Comparison of ENCODE assay signal across 27 mouse cellular contexts in genomic region chr14:33035386-33035785, GRCm38 (mm10). TPM values are rescaled to one million over a fixed set of nuclear protein-coding genes. Genes with fewer than 3 reads are reported as not detected.
DNase-seq lines count a peak whose midpoint lies in the region; ATAC-seq and TF ChIP-seq lines count a peak whose summit lies in the region.
"Had no signal": no experiment of that assay in that cellular context is flagged by ENCODE, and none has a peak within 500 bp of the region (broad histone marks: within the 10 kb centered on the region; RNA-seq: fewer than 3 reads in every experiment).

No protein-coding gene starts in this region.

- no peaks in the 10 kb centered on the region; the same call in 1 of the 2 replicates for H3K4me1 ChIP-seq in kidney, adult 2 months (ENCODE audit: control insufficient read depth, insufficient read depth, low read length)
- no peaks in the 10 kb centered on the region for H3K4me1 ChIP-seq in kidney, embryonic 15.5 days
- H3K4me1 ChIP-seq in kidney, postnatal 0 days (replicated peaks; ENCODE audit: insufficient read depth, low read length) = no peaks in the 10 kb centered on the region
- H3K4me1 ChIP-seq: forebrain, embryonic 15.5 days; hindbrain, embryonic 12.5 days; hindbrain, embryonic 15.5 days had no signal

- no peak overlapping the region for H3K27ac ChIP-seq in kidney, adult 2 months (ENCODE audit: insufficient read depth, low read depth, low read length)
- H3K27ac ChIP-seq in kidney, embryonic 15.5 days = no peak overlapping the region
- H3K27ac ChIP-seq in kidney, postnatal 0 days = no peak overlapping the region
- H3K27ac ChIP-seq: embryonic facial prominence, embryonic 10.5 days; embryonic facial prominence, embryonic 13.5 days; forebrain, embryonic 12.5 days; forebrain, embryonic 15.5 days; hindbrain, embryonic 12.5 days; hindbrain, embryonic 15.5 days had no signal

- no peak overlapping the region for H3K4me2 ChIP-seq in kidney, embryonic 15.5 days
- H3K4me2 ChIP-seq in kidney, postnatal 0 days (ENCODE audit: low read length) = no peak overlapping the region
- H3K4me2 ChIP-seq: embryonic facial prominence, embryonic 13.5 days; forebrain, embryonic 12.5 days; forebrain, embryonic 15.5 days; heart, embryonic 11.5 days; hindbrain, embryonic 12.5 days; hindbrain, embryonic 15.5 days had no signal

- DNase-seq in kidney, adult 2 months = peak; percentile 57
- peak; percentile 26 to 41 for DNase-seq in kidney, adult 8-10 months
- DNase-seq in kidney, postnatal 0 days (ENCODE audit: low spot score) = peak; percentile 12
- peak; percentile 20 to 26 for DNase-seq in kidney, postnatal 36 days
- no peak for DNase-seq in urinary bladder, postnatal 10 days (ENCODE audit: low spot score)
- DNase-seq in cerebellum, adult 8-10 months = no peak
- DNase-seq in adipocyte (ENCODE audit: low spot score) = no peak
- DNase-seq: adrenal gland, postnatal 10 days; adrenal gland, postnatal 36 days; cerebellum, adult 2 months; cerebellum, postnatal 10 days; cerebellum, postnatal 36 days; embryo, embryonic 11 days; gastrocnemius, postnatal 10 days; heart, adult 11 months had no signal

- H3K27me3 ChIP-seq in kidney, adult 2 months (replicated peaks; ENCODE audit: control insufficient read depth, insufficient read depth, low read length) = no peaks in the 10 kb centered on the region
- H3K27me3 ChIP-seq in kidney, embryonic 15.5 days = peaks cover 29% of the 10 kb centered on the region; the same call in 1 of the 2 replicates
- no peaks in the 10 kb centered on the region for H3K27me3 ChIP-seq in kidney, postnatal 0 days (ENCODE audit: insufficient read depth, low read length)
- H3K27me3 ChIP-seq: embryonic facial prominence, embryonic 13.5 days; forebrain, embryonic 12.5 days; forebrain, embryonic 15.5 days; hindbrain, embryonic 12.5 days; hindbrain, embryonic 15.5 days had no signal

- no peaks in the 10 kb centered on the region for H3K36me3 ChIP-seq in kidney, adult 2 months (ENCODE audit: control insufficient read depth, insufficient read depth, low read length)
- no peaks in the 10 kb centered on the region for H3K36me3 ChIP-seq in kidney, embryonic 15.5 days
- H3K36me3 ChIP-seq in kidney, postnatal 0 days (ENCODE audit: insufficient read depth, low read length) = no peaks in the 10 kb centered on the region
- H3K36me3 ChIP-seq: embryonic facial prominence, embryonic 10.5 days; embryonic facial prominence, embryonic 13.5 days; forebrain, embryonic 12.5 days; forebrain, embryonic 15.5 days; hindbrain, embryonic 12.5 days; hindbrain, embryonic 15.5 days had no signal

- 37% methylated on average over 5 of the region's 5 CpGs for WGBS in kidney, adult 2 months
- 53% methylated on average over 5 of the region's 5 CpGs for WGBS in kidney, embryonic 15.5 days
- 46% methylated on average over 5 of the region's 5 CpGs for WGBS in kidney, postnatal 0 days

- no peak overlapping the region for H3K4me3 ChIP-seq in kidney, adult 2 months (ENCODE audit: insufficient read depth, low read depth, low read length)
- no peak overlapping the region for H3K4me3 ChIP-seq in kidney, embryonic 15.5 days (replicated peaks)
- no peak overlapping the region for H3K4me3 ChIP-seq in kidney, postnatal 0 days (replicated peaks; ENCODE audit: low read depth, low read length)
- H3K4me3 ChIP-seq: embryonic facial prominence, embryonic 10.5 days; embryonic facial prominence, embryonic 13.5 days; erythroblast, embryonic 14.5 days; forebrain, embryonic 12.5 days; forebrain, embryonic 15.5 days; hindbrain, embryonic 12.5 days; hindbrain, embryonic 15.5 days had no signal

- H3K9me3 ChIP-seq in kidney, embryonic 15.5 days (replicated peaks) = no peaks in the 10 kb centered on the region
- no peaks in the 10 kb centered on the region for H3K9me3 ChIP-seq in kidney, postnatal 0 days (replicated peaks; ENCODE audit: low read length)
- H3K9me3 ChIP-seq: embryonic facial prominence, embryonic 10.5 days; embryonic facial prominence, embryonic 13.5 days; forebrain, embryonic 12.5 days; forebrain, embryonic 15.5 days; hindbrain, embryonic 12.5 days; hindbrain, embryonic 15.5 days had no signal

- no peak for TF ChIP-seq CTCF in kidney, adult 2 months (conservative IDR thresholded peaks at IDR 0.05; ENCODE audit: insufficient read depth, insufficient read length, low read depth, low read length)
- TF ChIP-seq CTCF in kidney, postnatal 0 days (IDR thresholded peaks at IDR 0.05; ENCODE audit: low read depth) = no peak

- no peak for ATAC-seq in kidney, embryonic 15.5 days (replicated peaks; ENCODE audit: low FRiP score)
- ATAC-seq in kidney, postnatal 0 days (replicated peaks; ENCODE audit: low FRiP score, low read depth) = no peak
- ATAC-seq: activated CD4-positive, CD25-positive, alpha-beta regulatory T cell, adult 4 months; CD4-positive, CD25-positive, alpha-beta regulatory T cell, adult 4 months; forebrain, embryonic 15.5 days had no signal

- no peak overlapping the region for H3K9ac ChIP-seq in kidney, embryonic 15.5 days
- H3K9ac ChIP-seq in kidney, postnatal 0 days (ENCODE audit: low read depth, low read length) = no peak overlapping the region
- H3K9ac ChIP-seq: embryonic facial prominence, embryonic 13.5 days; forebrain, embryonic 12.5 days; forebrain, embryonic 15.5 days; hindbrain, embryonic 12.5 days; hindbrain, embryonic 15.5 days had no signal

- no peak for TF ChIP-seq POLR2A in kidney, adult 2 months (IDR thresholded peaks at IDR 0.05; ENCODE audit: low read depth, low read length)

RNA-seq across cellular contexts. Expression of gene Lrrc18, which starts 44.2 kb away (rescaled TPM):
- polyA plus RNA-seq in kidney, adult 2 months (2012; rRNA removed) = 0.53 and 0.61 TPM in 2 replicates
- 0.42 and 0.60 TPM in 2 replicates for polyA plus RNA-seq in kidney, embryonic 15.5 days (2015; fragmentation: Nextera tagmentation; extraction: Ambion mirVana)
- 0.56 and 0.72 TPM in 2 replicates for polyA plus RNA-seq in kidney, postnatal 0 days (2015; fragmentation: Nextera tagmentation; extraction: Ambion mirVana)
- polyA plus RNA-seq: C2C12; CD4-positive, CD25-positive, alpha-beta regulatory T cell, adult 4 months; erythroblast, embryonic 14.5 days had no signal

Comparison
In these comparisons a context has a peak if more than half of its experiments do, and no peak if none do; other contexts are left out.
1. DNase-seq: peak in kidney, adult 2 months (single experiment), kidney, adult 8-10 months (2 of 2), kidney, postnatal 0 days (single experiment) and kidney, postnatal 36 days (2 of 2); none in urinary bladder, postnatal 10 days (single experiment), cerebellum, adult 8-10 months (single experiment) and adipocyte (single experiment).